Mouse (Mus musculus): ENCODE measurements around the gene Gpi1.
A peak's percentile ranks its signal among the peaks of the same experiment; 100 is the strongest.
"Not testable (repeated sequence)": the region's sequence is repeated elsewhere in the genome, so short reads cannot be mapped to it uniquely, and the experiment has no call there.

The Gpi1 gene

GRCm38 (mm10) chr7:34229153-34229552 lies 983 bp downstream of the Gpi1 start:
- DNase-seq (ENCODE audit: low spot score): no peak

- DNase-seq (ENCODE audit: low spot score): no peak
These were observed 1.5 kb downstream of the Gpi1 start for GRCm38 (mm10) chr7:34228641-34229040.

GRCm38 (mm10) chr7:34226846-34227245 lies 3.3 kb downstream of the Gpi1 start:
- no peak for DNase-seq (ENCODE audit: low spot score)

GRCm38 (mm10) chr7:34226086-34226485 lies 4.0 kb downstream of the Gpi1 start:
- DNase-seq (ENCODE audit: low spot score): no peak

- no peak for DNase-seq (ENCODE audit: low spot score)
These were observed 5.8 kb downstream of the Gpi1 start for GRCm38 (mm10) chr7:34224308-34224707.

GRCm38 (mm10) chr7:34222340-34222739 lies 7.8 kb downstream of the Gpi1 start:
- DNase-seq (ENCODE audit: low spot score): no peak

GRCm38 (mm10) chr7:34221594-34222250 lies 8.4 kb downstream of the Gpi1 start:
- no peak for DNase-seq (ENCODE audit: low spot score)

- no peak for DNase-seq (ENCODE audit: low spot score)
These were observed 11.6 kb downstream of the Gpi1 start for GRCm38 (mm10) chr7:34218496-34218895.

- DNase-seq (ENCODE audit: low spot score): no peak
These were observed 13.7 kb downstream of the Gpi1 start for GRCm38 (mm10) chr7:34216474-34216873.

- DNase-seq (ENCODE audit: low spot score): no peak
These were observed 14.7 kb downstream of the Gpi1 start for GRCm38 (mm10) chr7:34215481-34215880.

- no peak for DNase-seq (ENCODE audit: low spot score)
These were observed 15.5 kb downstream of the Gpi1 start for GRCm38 (mm10) chr7:34214644-34215043.

GRCm38 (mm10) chr7:34213281-34213680 lies 16.9 kb downstream of the Gpi1 start:
- DNase-seq (ENCODE audit: low spot score): no peak

GRCm38 (mm10) chr7:34208027-34208745 lies 21.9 kb downstream of the Gpi1 start:
- DNase-seq (ENCODE audit: low spot score): no peak

- no peak for DNase-seq (ENCODE audit: low spot score)
These were observed 23.8 kb downstream of the Gpi1 start for GRCm38 (mm10) chr7:34206331-34206730.

- not testable (repeated sequence) for DNase-seq (ENCODE audit: low spot score)
These were observed 28.0 kb downstream of the Gpi1 start for GRCm38 (mm10) chr7:34202147-34202546.

GRCm38 (mm10) chr7:34200829-34201228 lies 29.3 kb downstream of the Gpi1 start:
- no peak for DNase-seq (ENCODE audit: low spot score)

GRCm38 (mm10) chr7:34198346-34198745 lies 31.8 kb downstream of the Gpi1 start:
- peak; percentile 35 for DNase-seq (ENCODE audit: low spot score)

- DNase-seq (ENCODE audit: low spot score): peak; percentile 87
These were observed 33.7 kb downstream of the Gpi1 start, which contains the start of gene Pdcd2l for GRCm38 (mm10) chr7:34196132-34197128. Gene Pdcd2l, minus strand, starts transcription at chr7:34196661.

- no peak for DNase-seq (ENCODE audit: low spot score)
These were observed 34.5 kb downstream of the Gpi1 start for GRCm38 (mm10) chr7:34195632-34196031.

GRCm38 (mm10) chr7:34192825-34193224 lies 37.3 kb downstream of the Gpi1 start:
- DNase-seq (ENCODE audit: low spot score): no peak

- no peak for DNase-seq (ENCODE audit: low spot score)
These were observed 40.7 kb downstream of the Gpi1 start for GRCm38 (mm10) chr7:34189376-34189989.

GRCm38 (mm10) chr7:34183794-34184193 lies 46.3 kb downstream of the Gpi1 start:
- no peak for DNase-seq (ENCODE audit: low spot score)
